Mouse (Mus musculus): ENCODE measurements around the gene Galnt2. TPM values are rescaled to one million over a fixed set of nuclear protein-coding genes. Genes with fewer than 3 reads are reported as not detected.

Gene Galnt2
- polyA plus RNA-seq, 1 experiment from 2014 or later, result 77.9 TPM

- Histone ChIP-seq H3K4me1 (replicated peaks) (no peaks in the 10 kb centered on the region), H3K27ac (ENCODE audit: poor library complexity, severe bottlenecking) (no peak overlapping the region), H3K9ac (no peak overlapping the region), H3K4me2 (no peak overlapping the region), H3K4me3 (no peak overlapping the region), H3K36me3 (no peaks in the 10 kb centered on the region), H3K9me3 (replicated peaks) (peaks cover 5% of the 10 kb centered on the region; the same call in 1 of the 2 replicates), H3K27me3 (replicated peaks) (no peaks in the 10 kb centered on the region)
- WGBS, result 55% methylated on average over 10 of the region's 10 CpGs
- no peak for ATAC-seq (ENCODE audit: insufficient number of reproducible peaks, low FRiP score)
Measured at GRCm38 (mm10) chr8:124392271-124393012, 161.3 kb downstream of the Galnt2 start.

GRCm38 (mm10) chr8:124393013-124393412, 161.8 kb downstream of the Galnt2 start:
- Histone ChIP-seq H3K9me3 (replicated peaks) (peaks cover 5% of the 10 kb centered on the region; the same call in 1 of the 2 replicates), H3K27me3 (replicated peaks) (no peaks in the 10 kb centered on the region; the same call in 1 of the 2 replicates), H3K4me2 (no peak overlapping the region), H3K36me3 (no peaks in the 10 kb centered on the region), H3K9ac (no peak overlapping the region), H3K4me3 (no peak overlapping the region), H3K27ac (ENCODE audit: poor library complexity, severe bottlenecking) (no peak overlapping the region), H3K4me1 (replicated peaks) (no peaks in the 10 kb centered on the region)
- 74% methylated on average over 5 of the region's 5 CpGs for WGBS
- no peak for ATAC-seq (ENCODE audit: insufficient number of reproducible peaks, low FRiP score)

GRCm38 (mm10) chr8:124393927-124394326, 162.7 kb downstream of the Galnt2 start:
- 78% methylated on average over 4 of the region's 4 CpGs for WGBS

GRCm38 (mm10) chr8:124394951-124395350, 163.8 kb downstream of the Galnt2 start:
- 83% methylated on average over 7 of the region's 7 CpGs for WGBS
- no peaks in the 10 kb centered on the region for H3K36me3 ChIP-seq
- no peak for ATAC-seq (ENCODE audit: insufficient number of reproducible peaks, low FRiP score)
- H3K9me3 ChIP-seq (replicated peaks), result peaks cover 5% of the 10 kb centered on the region; the same call in 1 of the 2 replicates
- no peak overlapping the region for H3K4me2 ChIP-seq
- H3K9ac ChIP-seq, result no peak overlapping the region
- no peak overlapping the region for H3K4me3 ChIP-seq
- no peak overlapping the region for H3K27ac ChIP-seq (ENCODE audit: poor library complexity, severe bottlenecking)
- peaks cover 10% of the 10 kb centered on the region; the same call in 1 of the 2 replicates for H3K4me1 ChIP-seq (replicated peaks)
- H3K27me3 ChIP-seq (replicated peaks), result no peaks in the 10 kb centered on the region; the same call in 1 of the 2 replicates

More at GRCm38 (mm10) chr8:124393927-124394326, 162.7 kb downstream of the Galnt2 start:
- no peaks in the 10 kb centered on the region; the same call in 1 of the 2 replicates for H3K27me3 ChIP-seq (replicated peaks)
- H3K4me3 ChIP-seq, result no peak overlapping the region
- no peak overlapping the region for H3K27ac ChIP-seq (ENCODE audit: poor library complexity, severe bottlenecking)
- H3K9ac ChIP-seq, result no peak overlapping the region
- H3K9me3 ChIP-seq (replicated peaks), result peaks cover 5% of the 10 kb centered on the region; the same call in 1 of the 2 replicates
- ATAC-seq (ENCODE audit: insufficient number of reproducible peaks, low FRiP score), result no peak
- H3K36me3 ChIP-seq, result no peaks in the 10 kb centered on the region
- H3K4me1 ChIP-seq (replicated peaks), result peaks cover under 1% of the 10 kb centered on the region; the same call in 1 of the 2 replicates
- H3K4me2 ChIP-seq, result no peak overlapping the region

Other genes starting within 250 kb of the Galnt2 start
- 36.1 and 37.3 TPM in 2 replicates for gene Abcb10, start 248.3 kb upstream of the Galnt2 start, polyA plus RNA-seq (2016; fragmentation: Nextera tagmentation; extraction: Ambion mirVana)
- 31.2 and 32.2 TPM in 2 replicates for gene Taf5l, start 210.0 kb upstream of the Galnt2 start, polyA plus RNA-seq (2016; fragmentation: Nextera tagmentation; extraction: Ambion mirVana)
- gene Urb2, start 209.9 kb upstream of the Galnt2 start, polyA plus RNA-seq (2016; fragmentation: Nextera tagmentation; extraction: Ambion mirVana), result 5.6 TPM in 2 replicates
- gene Pgbd5, start 208.3 kb downstream of the Galnt2 start, polyA plus RNA-seq (2016; fragmentation: Nextera tagmentation; extraction: Ambion mirVana), result 2.5 and 2.6 TPM in 2 replicates